Mouse (Mus musculus) intestine, embryonic 14.5 days (tissue): ENCODE data around the gene Nrip1. TPM values are rescaled to one million over a fixed set of nuclear protein-coding genes. Genes with fewer than 3 reads are reported as not detected.
A peak's percentile ranks its signal among the peaks of the same experiment; 100 is the strongest.
"Not testable (repeated sequence)": the region's sequence is repeated elsewhere in the genome, so short reads cannot be mapped to it uniquely, and the experiment has no call there.

Source experiments
- ATAC-seq: fragments of 200-750 bp; cut with Nextera tagmentation; replicated peaks from 2 replicates; pipeline ENCODE4 v1.8.0; 2017; ENCODE audit warnings: low read depth, moderate number of reproducible peaks, moderate TSS enrichment, moderate library complexity; ENCODE audit not compliant: low FRiP score, low TSS enrichment
- DNase-seq: peaks from one replicate; pipeline ENCODE4 v3.0.0-alpha.2; 2018; ENCODE audit warnings: low spot score
- H3K27ac ChIP-seq: fragments of 300-500 bp; sonication (generic); 2 replicates; pipeline ENCODE4 v1.5.1; 2014; ENCODE audit warnings: low read depth, mild to moderate bottlenecking, control low read depth
- H3K27me3 ChIP-seq: fragments of 300-500 bp; sonication (generic); replicated peaks from 2 replicates; pipeline ENCODE4 v1.6.1; 2014; ENCODE audit warnings: low read length, control low read depth; ENCODE audit not compliant: control insufficient read depth, insufficient read depth
- H3K36me3 ChIP-seq: fragments of 300-500 bp; sonication (generic); 2 replicates; pipeline ENCODE4 v1.6.1; 2014; ENCODE audit warnings: low read length, control low read depth; ENCODE audit not compliant: control insufficient read depth, insufficient read depth
- H3K4me1 ChIP-seq: fragments of 300-500 bp; sonication (generic); replicated peaks from 2 replicates; pipeline ENCODE4 v1.6.1; 2014; ENCODE audit warnings: low read length, control low read depth, mixed read lengths; ENCODE audit not compliant: control insufficient read depth, insufficient read depth
- H3K4me2 ChIP-seq: fragments of 300-500 bp; sonication (generic); 2 replicates; pipeline ENCODE4 v1.6.1; 2014; ENCODE audit warnings: low read length
- H3K4me3 ChIP-seq: fragments of 300-500 bp; sonication (generic); 2 replicates; pipeline ENCODE4 v1.5.1; 2014; ENCODE audit warnings: low read depth, low read length, control low read depth, mixed read lengths
- H3K9ac ChIP-seq: fragments of 300-500 bp; sonication (generic); 2 replicates; pipeline ENCODE4 v1.6.1; 2014; ENCODE audit warnings: mild to moderate bottlenecking, low read length
- H3K9me3 ChIP-seq: fragments of 300-500 bp; sonication (generic); 2 replicates; pipeline ENCODE4 v1.6.1; 2016; ENCODE audit warnings: low read length, control low read depth; ENCODE audit not compliant: control insufficient read depth
- WGBS: fragments of 180-500 bp; shearing (Covaris S2); extraction: QIAGEN DNeasy Blood & Tissue Kit; methylation state at CpG from one replicate; pipeline ENCODE4 v1.1.7; 2014; 5-methylcytosine and 5-hydroxymethylcytosine counted together
- polyA plus RNA-seq: library from polyadenylated mRNA; unstranded; fragments of >200 nt; fragmentation: Nextera tagmentation; extraction: Ambion mirVana; gene quantifications from 2 replicates; pipeline ENCODE4 v1.2.1, GENCODE M21; 2014

Nrip1 gene
- polyA plus RNA-seq, 1 experiment from 2014 or later = 37.1 TPM

DNA sequence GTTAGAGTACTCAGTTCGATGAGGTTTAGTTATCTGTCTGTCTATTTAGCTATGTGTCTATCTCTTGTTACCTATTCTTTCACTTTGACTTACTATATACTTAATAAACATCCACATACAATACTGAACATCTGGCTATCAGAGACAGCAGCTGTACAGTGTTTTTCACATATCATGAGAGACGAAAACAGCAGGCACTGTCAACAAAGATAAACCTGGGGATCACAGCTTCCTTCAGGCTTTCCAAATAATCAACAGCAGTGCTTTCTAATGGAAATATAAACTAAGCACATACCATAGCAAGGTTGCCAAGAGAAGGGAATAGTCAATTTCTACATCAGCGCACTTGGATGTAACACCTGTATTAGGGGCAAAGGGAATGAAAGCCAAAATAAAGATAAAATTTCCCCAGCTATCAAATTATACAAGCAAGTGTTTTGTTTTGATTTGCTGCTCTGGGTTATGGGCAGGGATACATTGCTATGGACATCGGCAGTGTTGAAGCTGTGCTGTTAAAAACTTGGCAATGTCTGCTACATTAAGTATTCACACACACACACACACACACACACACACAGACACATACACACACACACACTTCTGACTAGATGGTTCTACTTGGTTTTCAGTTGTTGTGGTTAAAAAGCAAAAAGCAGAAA is 35.2 kb upstream of the Nrip1 start:
- Histone ChIP-seq H3K9me3 (no peaks in the 10 kb centered on the region), H3K27ac (no peak overlapping the region), H3K4me1 (0 out of 2 replicates have a peak, but pooled peaks cover 6% of the 10 kb centered on the region), H3K36me3 (no peaks in the 10 kb centered on the region), H3K4me3 (no peak overlapping the region), H3K27me3 (no peaks in the 10 kb centered on the region), H3K4me2 (no peak overlapping the region), H3K9ac (no peak overlapping the region)
- WGBS = 72% methylated on average over 4 of the region's 4 CpGs
- ATAC-seq = no peak
- no peak for DNase-seq

DNA sequence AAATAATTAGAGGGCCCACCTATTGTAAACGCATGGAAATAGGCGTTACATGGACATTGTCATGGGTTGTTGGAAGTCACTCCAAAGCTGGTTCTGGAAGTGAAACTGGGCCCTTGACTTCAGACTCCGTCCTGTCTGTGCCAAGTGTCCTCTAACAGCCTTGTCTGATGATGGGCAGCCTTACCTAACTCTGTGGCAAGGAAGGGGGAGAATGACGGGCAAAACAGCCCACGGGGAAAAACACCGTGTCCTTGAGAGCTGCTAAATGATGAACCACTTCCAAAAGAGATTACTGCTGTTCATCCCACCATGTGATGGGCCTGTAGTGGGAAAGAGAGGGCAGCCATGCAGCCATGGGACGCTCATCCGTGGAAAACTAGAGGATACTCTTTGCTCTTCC is 34.6 kb upstream of the Nrip1 start:
- Histone ChIP-seq H3K9ac (no peak overlapping the region), H3K4me2 (no peak overlapping the region), H3K36me3 (no peaks in the 10 kb centered on the region), H3K9me3 (no peaks in the 10 kb centered on the region), H3K4me3 (no peak overlapping the region), H3K4me1 (0 out of 2 replicates have a peak, but pooled peaks cover 6% of the 10 kb centered on the region), H3K27me3 (no peaks in the 10 kb centered on the region), H3K27ac (no peak overlapping the region)
- 83% methylated on average over 8 of the region's 8 CpGs for WGBS
- ATAC-seq (no peak), DNase-seq (no peak)

DNA sequence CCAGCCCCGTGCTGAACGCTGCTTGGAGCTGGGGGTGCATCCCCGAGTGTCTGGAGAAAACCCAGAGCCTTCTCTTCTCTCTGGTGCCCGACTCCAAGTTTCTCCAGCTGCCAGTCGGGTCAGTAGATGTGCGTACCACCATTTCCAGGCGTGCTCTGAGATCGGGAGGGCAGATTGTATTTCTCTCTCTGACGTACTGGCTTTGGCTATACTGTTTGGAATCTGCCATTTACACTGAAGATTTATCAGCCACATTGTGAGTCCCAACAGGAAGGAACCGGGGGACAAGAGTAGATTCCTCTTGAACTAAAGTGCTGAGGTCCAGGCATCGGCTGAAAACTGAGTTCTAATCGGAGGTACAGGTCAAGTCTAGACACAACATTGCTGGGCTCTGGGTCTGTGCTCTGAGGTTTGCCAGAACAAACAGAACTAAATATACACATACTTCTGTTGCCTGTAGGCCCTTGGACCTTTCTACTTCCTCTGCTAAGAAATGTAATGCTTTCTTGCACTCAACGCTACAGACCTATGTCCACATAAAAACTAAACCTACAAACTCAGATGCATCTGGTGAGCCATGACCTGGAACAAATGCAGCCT is 33.8 kb upstream of the Nrip1 start:
- Histone ChIP-seq H3K4me1 (0 out of 2 replicates have a peak, but pooled peaks cover 6% of the 10 kb centered on the region), H3K4me2 (peak overlapping the region; percentile 33), H3K27me3 (no peaks in the 10 kb centered on the region), H3K36me3 (no peaks in the 10 kb centered on the region), H3K4me3 (no peak overlapping the region), H3K9ac (no peak overlapping the region), H3K27ac (no peak overlapping the region), H3K9me3 (no peaks in the 10 kb centered on the region)
- 34% methylated on average over 13 of the region's 13 CpGs for WGBS
- DNase-seq (no peak), ATAC-seq (no peak)

DNA sequence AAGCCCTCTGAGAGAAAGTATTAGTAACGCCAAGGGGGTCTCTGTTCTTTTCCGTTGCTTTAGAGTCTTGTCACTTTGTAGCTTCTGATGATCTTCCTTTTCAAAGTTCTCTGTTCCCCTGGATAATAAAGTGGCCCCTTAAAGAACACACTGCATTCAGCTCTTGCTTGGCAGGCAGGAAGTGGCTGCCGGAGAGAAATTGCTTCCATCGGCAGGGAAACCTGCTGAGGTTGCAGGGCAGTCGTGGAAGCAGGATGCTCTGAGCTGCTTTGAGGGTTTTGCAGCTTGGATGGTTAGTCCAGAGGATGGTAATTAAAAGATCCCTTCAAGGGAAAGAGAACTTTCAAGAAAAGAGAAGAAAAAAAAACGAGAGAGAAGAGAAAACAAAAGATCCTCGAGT is 33.3 kb upstream of the Nrip1 start:
- no peak overlapping the region for H3K27ac ChIP-seq
- peak overlapping the region; percentile 33 for H3K4me2 ChIP-seq
- 0 out of 2 replicates have a peak, but pooled peaks cover 6% of the 10 kb centered on the region for H3K4me1 ChIP-seq
- H3K36me3 ChIP-seq = no peaks in the 10 kb centered on the region
- no peak overlapping the region for H3K4me3 ChIP-seq
- no peaks in the 10 kb centered on the region for H3K9me3 ChIP-seq
- DNase-seq (no peak), ATAC-seq (no peak)
- H3K27me3 ChIP-seq = no peaks in the 10 kb centered on the region
- 25% methylated on average over 7 of the region's 7 CpGs for WGBS
- no peak overlapping the region for H3K9ac ChIP-seq

DNA sequence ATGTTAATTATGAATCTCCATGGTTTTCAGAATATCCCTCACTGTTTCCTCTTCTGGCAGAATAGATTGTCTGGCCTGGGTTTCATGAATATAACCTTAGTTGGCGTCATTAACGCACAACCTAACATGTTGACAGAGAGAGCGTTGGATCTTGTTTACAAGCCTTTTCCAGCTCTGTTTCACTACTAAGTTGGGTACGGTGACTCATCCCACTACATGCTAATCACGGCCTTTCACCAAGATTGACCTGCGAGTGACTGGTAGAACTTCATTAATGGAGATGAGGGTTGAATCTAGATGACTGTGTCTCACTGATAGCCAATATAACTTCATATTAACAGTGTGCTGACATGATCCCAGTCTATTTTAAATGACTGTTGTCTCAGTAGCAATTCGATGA is 32.7 kb upstream of the Nrip1 start:
- Histone ChIP-seq H3K9me3 (no peaks in the 10 kb centered on the region), H3K36me3 (no peaks in the 10 kb centered on the region), H3K4me1 (0 out of 2 replicates have a peak, but pooled peaks cover 6% of the 10 kb centered on the region), H3K27me3 (no peaks in the 10 kb centered on the region), H3K4me3 (no peak overlapping the region), H3K9ac (no peak overlapping the region), H3K27ac (no peak overlapping the region), H3K4me2 (no peak overlapping the region)
- DNase-seq (no peak), ATAC-seq (no peak)
- 91% methylated on average over 7 of the region's 7 CpGs for WGBS

DNA sequence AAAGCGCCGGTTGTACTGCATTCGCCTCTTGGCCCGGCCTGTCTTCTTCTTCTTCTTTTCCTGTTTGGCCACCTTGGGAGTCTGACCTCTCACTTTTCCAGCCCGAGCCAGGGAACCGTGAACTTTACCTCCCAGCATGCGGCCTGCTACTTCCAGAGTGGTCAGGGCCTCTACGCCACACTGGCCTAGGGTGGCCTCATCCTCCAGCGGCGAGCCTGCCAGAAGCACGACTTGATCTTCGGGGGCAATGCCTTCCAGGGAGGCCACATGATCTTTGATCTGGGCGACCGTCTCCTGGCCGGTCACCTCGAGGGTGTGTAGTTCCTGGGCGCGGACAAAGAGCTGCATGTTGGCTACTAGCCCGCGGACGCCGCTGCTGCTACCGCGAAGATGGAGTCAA is 29.7 kb upstream of the Nrip1 start:
- not testable (repeated sequence) for DNase-seq, H3K4me2 ChIP-seq, ATAC-seq, H3K4me3 ChIP-seq, H3K27ac ChIP-seq, H3K9ac ChIP-seq, H3K27me3 ChIP-seq, H3K36me3 ChIP-seq, H3K9me3 ChIP-seq, H3K4me1 ChIP-seq
- 91% methylated on average over 24 of the region's 24 CpGs for WGBS

DNA sequence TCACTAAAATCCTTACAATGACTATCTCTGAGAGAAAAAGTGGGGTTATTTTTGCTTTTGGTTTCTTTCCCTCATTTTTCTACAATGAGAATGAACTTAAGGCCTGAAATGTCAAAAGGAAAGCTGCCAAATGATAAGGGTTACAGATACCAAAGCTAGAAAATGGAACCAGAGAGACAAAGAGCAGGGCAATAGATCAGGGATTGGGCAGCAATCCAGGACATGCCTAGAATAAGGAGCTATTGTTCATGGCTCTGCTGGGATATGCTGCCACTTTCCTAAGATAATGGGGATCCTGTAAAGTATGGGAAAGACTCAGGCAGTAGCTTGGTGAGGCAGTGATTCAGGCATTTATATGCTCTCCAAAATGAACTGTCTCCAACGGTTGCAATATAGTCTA is 22.9 kb upstream of the Nrip1 start:
- DNase-seq (no peak), ATAC-seq (no peak)
- no peak overlapping the region for H3K27ac ChIP-seq
- H3K4me1 ChIP-seq = no peaks in the 10 kb centered on the region
- H3K4me2 ChIP-seq = no peak overlapping the region
- WGBS = 71% methylated on average over 1 of the region's 1 CpGs
- no peaks in the 10 kb centered on the region for H3K9me3 ChIP-seq
- no peaks in the 10 kb centered on the region for H3K36me3 ChIP-seq
- H3K27me3 ChIP-seq = no peaks in the 10 kb centered on the region
- no peak overlapping the region for H3K4me3 ChIP-seq
- no peak overlapping the region for H3K9ac ChIP-seq

DNA sequence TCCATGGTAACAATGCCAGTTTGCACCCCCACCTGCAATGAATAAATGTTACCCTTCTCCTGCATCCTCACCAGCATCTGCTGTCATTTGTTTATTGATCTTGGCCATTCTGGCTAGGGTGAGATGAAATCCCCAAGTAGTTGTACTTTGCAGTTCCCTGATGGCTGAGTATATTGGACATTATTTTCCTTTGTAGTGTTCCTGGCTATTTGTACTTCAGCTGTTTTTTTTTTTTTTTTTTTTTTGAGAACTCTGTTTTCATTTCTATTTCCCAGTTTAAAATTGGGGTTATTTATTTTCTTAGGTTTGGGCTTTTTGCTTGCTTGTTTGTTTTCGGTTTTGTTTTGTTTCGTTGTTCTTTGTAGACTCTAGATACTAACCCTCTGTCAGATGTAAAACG is 19.6 kb upstream of the Nrip1 start:
- DNase-seq = no peak

DNA sequence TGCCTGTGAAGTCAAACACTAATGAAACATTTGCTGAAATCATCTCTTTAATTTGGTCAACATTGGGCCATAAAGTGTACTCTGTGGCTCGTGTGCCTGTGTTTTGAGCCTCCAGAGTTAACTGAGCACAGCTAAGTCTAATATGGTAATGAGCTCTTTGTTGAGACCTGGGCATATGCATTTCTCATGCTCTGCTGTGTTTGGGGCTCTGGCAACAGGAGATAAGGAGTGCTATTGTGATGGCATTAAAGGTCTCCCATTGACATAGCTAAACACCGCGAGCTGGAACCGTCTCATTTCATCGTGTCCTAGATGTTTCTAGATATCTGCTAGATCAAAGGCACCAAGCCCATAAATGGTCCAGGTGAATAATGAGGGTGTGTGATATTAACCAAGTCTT is 12.9 kb upstream of the Nrip1 start:
- ATAC-seq (no peak), DNase-seq (no peak)
- Histone ChIP-seq H3K27me3 (no peaks in the 10 kb centered on the region), H3K4me2 (no peak overlapping the region), H3K4me3 (no peak overlapping the region), H3K9ac (no peak overlapping the region), H3K9me3 (no peaks in the 10 kb centered on the region), H3K27ac (no peak overlapping the region), H3K4me1 (no peaks in the 10 kb centered on the region), H3K36me3 (no peaks in the 10 kb centered on the region)
- WGBS = 74% methylated on average over 5 of the region's 5 CpGs

More for the DNA sequence above, 19.6 kb upstream of the Nrip1 start:
- H3K36me3 ChIP-seq = no peaks in the 10 kb centered on the region
- H3K27ac ChIP-seq = no peak overlapping the region
- no peak overlapping the region for H3K4me3 ChIP-seq
- no peaks in the 10 kb centered on the region for H3K4me1 ChIP-seq
- H3K4me2 ChIP-seq = no peak overlapping the region
- H3K9ac ChIP-seq = no peak overlapping the region
- H3K27me3 ChIP-seq = no peaks in the 10 kb centered on the region
- no peaks in the 10 kb centered on the region for H3K9me3 ChIP-seq
- no peak for ATAC-seq
- WGBS = 83% methylated on average over 3 of the region's 3 CpGs
